Mouse (Mus musculus): ENCODE data around the gene Tmem121b. TPM values are rescaled to one million over a fixed set of nuclear protein-coding genes. Genes with fewer than 3 reads are reported as not detected.

Gene Tmem121b
- polyA plus RNA-seq, 1 experiment from 2014 or later = 0.04 TPM

GRCm38 (mm10) chr6:120466609-120467329, 26.8 kb downstream of the Tmem121b start:
- H3K9ac ChIP-seq (ENCODE audit: low read depth, low read length) = no peak overlapping the region
- peaks cover 11% of the 10 kb centered on the region; the same call in 1 of the 2 replicates for H3K4me1 ChIP-seq (ENCODE audit: control insufficient read depth, insufficient read depth, low read length)
- 67% methylated on average over 10 of the region's 10 CpGs for WGBS
- no peak overlapping the region for H3K4me2 ChIP-seq (ENCODE audit: low read depth, low read length)
- H3K9me3 ChIP-seq (ENCODE audit: control insufficient read depth, low read length) = no peaks in the 10 kb centered on the region
- H3K27ac ChIP-seq (replicated peaks; ENCODE audit: low read depth, low read length) = no peak overlapping the region
- no peaks in the 10 kb centered on the region for H3K36me3 ChIP-seq (ENCODE audit: control insufficient read depth, insufficient read depth, low read length)
- no peak for DNase-seq (ENCODE audit: low spot score)
- no peak overlapping the region for H3K4me3 ChIP-seq (ENCODE audit: low read depth, low read length)
- peaks cover 30% of the 10 kb centered on the region for H3K27me3 ChIP-seq (replicated peaks; ENCODE audit: control insufficient read depth, insufficient read depth, low read length)
- no peak for ATAC-seq (ENCODE audit: low read depth)

DNA sequence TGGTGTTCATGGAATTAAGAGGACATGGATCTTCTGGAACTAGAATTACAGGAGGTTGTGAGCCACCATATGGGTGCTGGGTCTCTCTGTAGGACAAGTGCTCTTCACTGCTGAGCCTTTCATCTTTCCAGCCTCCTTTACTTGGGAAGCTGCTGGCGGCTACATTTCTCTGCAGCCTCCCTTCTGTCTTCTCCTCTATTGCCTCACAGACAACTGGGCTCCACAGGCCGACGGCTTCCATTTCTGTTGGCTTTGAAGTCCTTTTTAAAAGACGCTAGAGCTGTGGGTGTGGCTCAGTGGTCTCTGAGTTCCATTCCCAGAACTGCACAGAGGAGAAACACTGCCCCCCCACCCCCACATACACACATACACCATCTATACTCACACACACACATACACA, 28.2 kb downstream of the Tmem121b start:
- H3K4me2 ChIP-seq (ENCODE audit: low read depth, low read length) = no peak overlapping the region
- no peaks in the 10 kb centered on the region for H3K36me3 ChIP-seq (ENCODE audit: control insufficient read depth, insufficient read depth, low read length)
- H3K27ac ChIP-seq (replicated peaks; ENCODE audit: low read depth, low read length) = no peak overlapping the region
- 59% methylated on average over 4 of the region's 4 CpGs for WGBS
- peaks cover 38% of the 10 kb centered on the region for H3K27me3 ChIP-seq (replicated peaks; ENCODE audit: control insufficient read depth, insufficient read depth, low read length)
- no peak for ATAC-seq (ENCODE audit: low read depth)
- DNase-seq (ENCODE audit: low spot score) = no peak
- no peaks in the 10 kb centered on the region for H3K9me3 ChIP-seq (ENCODE audit: control insufficient read depth, low read length)
- peaks cover 8% of the 10 kb centered on the region; the same call in 1 of the 2 replicates for H3K4me1 ChIP-seq (ENCODE audit: control insufficient read depth, insufficient read depth, low read length)
- no peak overlapping the region for H3K9ac ChIP-seq (ENCODE audit: low read depth, low read length)
- H3K4me3 ChIP-seq (ENCODE audit: low read depth, low read length) = no peak overlapping the region

GRCm38 (mm10) chr6:120464406-120464939, 29.1 kb downstream of the Tmem121b start:
- DNase-seq (ENCODE audit: low spot score) (no peak), ATAC-seq (ENCODE audit: low read depth) (no peak)
- Histone ChIP-seq H3K36me3 (ENCODE audit: control insufficient read depth, insufficient read depth, low read length) (no peaks in the 10 kb centered on the region), H3K9me3 (ENCODE audit: control insufficient read depth, low read length) (no peaks in the 10 kb centered on the region), H3K27me3 (replicated peaks; ENCODE audit: control insufficient read depth, insufficient read depth, low read length) (peaks cover 38% of the 10 kb centered on the region), H3K9ac (ENCODE audit: low read depth, low read length) (no peak overlapping the region), H3K27ac (replicated peaks; ENCODE audit: low read depth, low read length) (no peak overlapping the region), H3K4me1 (ENCODE audit: control insufficient read depth, insufficient read depth, low read length) (peaks cover 8% of the 10 kb centered on the region; the same call in 1 of the 2 replicates), H3K4me2 (ENCODE audit: low read depth, low read length) (peak overlapping the region; percentile 76), H3K4me3 (ENCODE audit: low read depth, low read length) (peak overlapping the region; percentile 68)
- 38% methylated on average over 9 of the region's 9 CpGs for WGBS

GRCm38 (mm10) chr6:120463884-120464283, 29.7 kb downstream of the Tmem121b start:
- H3K27ac ChIP-seq (replicated peaks; ENCODE audit: low read depth, low read length) = no peak overlapping the region
- H3K9ac ChIP-seq (ENCODE audit: low read depth, low read length) = peak overlapping the region; percentile 67
- ATAC-seq (ENCODE audit: low read depth) = 0 out of 2 replicates have a peak, but pooled peaks have one; percentile 19
- no peaks in the 10 kb centered on the region for H3K36me3 ChIP-seq (ENCODE audit: control insufficient read depth, insufficient read depth, low read length)
- DNase-seq (ENCODE audit: low spot score) = peak; percentile 80
- WGBS = 3% methylated on average over 11 of the region's 11 CpGs
- H3K27me3 ChIP-seq (replicated peaks; ENCODE audit: control insufficient read depth, insufficient read depth, low read length) = peaks cover 38% of the 10 kb centered on the region
- peak overlapping the region; percentile 68 for H3K4me3 ChIP-seq (ENCODE audit: low read depth, low read length)
- peaks cover 8% of the 10 kb centered on the region; the same call in 1 of the 2 replicates for H3K4me1 ChIP-seq (ENCODE audit: control insufficient read depth, insufficient read depth, low read length)
- no peaks in the 10 kb centered on the region for H3K9me3 ChIP-seq (ENCODE audit: control insufficient read depth, low read length)
- peak overlapping the region; percentile 76 for H3K4me2 ChIP-seq (ENCODE audit: low read depth, low read length)

DNA sequence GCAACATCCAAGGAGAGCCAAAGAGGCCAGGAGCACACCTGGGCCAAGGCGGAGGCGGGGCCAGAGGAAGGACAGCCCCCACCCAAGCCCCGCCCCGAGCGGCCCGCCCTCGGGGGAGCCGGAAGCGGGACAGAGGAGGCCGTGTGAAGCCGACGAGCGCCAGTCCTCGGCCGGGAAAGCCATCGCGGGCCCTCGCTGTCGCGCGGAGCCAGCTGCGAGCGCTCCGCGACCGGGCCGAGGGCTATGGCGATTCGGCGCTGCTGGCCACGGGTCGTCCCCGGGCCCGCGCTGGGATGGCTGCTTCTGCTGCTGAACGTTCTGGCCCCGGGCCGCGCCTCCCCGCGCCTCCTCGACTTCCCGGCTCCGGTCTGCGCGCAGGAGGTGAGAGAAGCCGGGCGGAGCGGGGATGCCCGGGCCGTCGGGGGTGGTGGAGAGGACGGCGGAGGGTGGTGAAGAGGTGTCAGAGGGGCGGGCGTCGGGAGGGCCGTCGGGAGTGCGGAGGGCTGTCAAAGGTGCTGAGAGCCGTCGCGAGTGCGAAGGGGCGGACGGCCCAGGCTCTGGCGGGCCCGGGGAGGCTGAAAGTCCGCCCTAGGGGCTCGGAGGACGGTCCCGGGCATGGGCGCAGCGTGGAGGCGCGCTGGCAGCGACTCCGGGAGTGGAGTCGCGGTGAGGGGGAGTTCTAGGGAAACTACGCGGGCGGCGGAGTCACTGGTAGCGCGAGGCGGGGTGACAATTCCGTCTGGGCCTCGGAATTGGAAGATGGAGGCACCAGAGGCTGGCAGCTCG, 30.3 kb downstream of the Tmem121b start, which contains the start of gene Il17ra:
Gene Il17ra, plus strand, starts transcription at position 162 of the 786 bp plus-strand sequence.
- peaks cover 38% of the 10 kb centered on the region for H3K27me3 ChIP-seq (replicated peaks; ENCODE audit: control insufficient read depth, insufficient read depth, low read length)
- peak within 1 kb of the TSS; percentile 67 for H3K9ac ChIP-seq (ENCODE audit: low read depth, low read length)
- peak; percentile 72 for DNase-seq (ENCODE audit: low spot score)
- peak; percentile 92 for ATAC-seq (ENCODE audit: low read depth)
- 2% methylated on average over 29 of the region's 90 CpGs for WGBS
- H3K4me2 ChIP-seq (ENCODE audit: low read depth, low read length) = peak within 1 kb of the TSS; percentile 76
- no peaks in the 10 kb centered on the region for H3K9me3 ChIP-seq (ENCODE audit: control insufficient read depth, low read length)
- H3K36me3 ChIP-seq (ENCODE audit: control insufficient read depth, insufficient read depth, low read length) = no peaks in the 10 kb centered on the region
- H3K27ac ChIP-seq (replicated peaks; ENCODE audit: low read depth, low read length) = no peak within 1 kb of the TSS
- peak within 1 kb of the TSS; percentile 68 for H3K4me3 ChIP-seq (ENCODE audit: low read depth, low read length)
- H3K4me1 ChIP-seq (ENCODE audit: control insufficient read depth, insufficient read depth, low read length) = peaks cover 8% of the 10 kb centered on the region; the same call in 1 of the 2 replicates

GRCm38 (mm10) chr6:120462251-120462650, 31.4 kb downstream of the Tmem121b start:
- H3K36me3 ChIP-seq (ENCODE audit: control insufficient read depth, insufficient read depth, low read length) = no peaks in the 10 kb centered on the region
- H3K9me3 ChIP-seq (ENCODE audit: control insufficient read depth, low read length) = no peaks in the 10 kb centered on the region
- ATAC-seq (ENCODE audit: low read depth) (no peak), DNase-seq (ENCODE audit: low spot score) (no peak)
- H3K4me3 ChIP-seq (ENCODE audit: low read depth, low read length) = no peak overlapping the region
- peaks cover 8% of the 10 kb centered on the region; the same call in 1 of the 2 replicates for H3K4me1 ChIP-seq (ENCODE audit: control insufficient read depth, insufficient read depth, low read length)
- H3K9ac ChIP-seq (ENCODE audit: low read depth, low read length) = no peak overlapping the region
- 46% methylated on average over 6 of the region's 6 CpGs for WGBS
- no peak overlapping the region for H3K4me2 ChIP-seq (ENCODE audit: low read depth, low read length)
- H3K27ac ChIP-seq (replicated peaks; ENCODE audit: low read depth, low read length) = no peak overlapping the region
- H3K27me3 ChIP-seq (replicated peaks; ENCODE audit: control insufficient read depth, insufficient read depth, low read length) = peaks cover 38% of the 10 kb centered on the region

GRCm38 (mm10) chr6:120461217-120461616, 32.4 kb downstream of the Tmem121b start:
- H3K9ac ChIP-seq (ENCODE audit: low read depth, low read length) = no peak overlapping the region
- peaks cover 38% of the 10 kb centered on the region for H3K27me3 ChIP-seq (replicated peaks; ENCODE audit: control insufficient read depth, insufficient read depth, low read length)
- H3K9me3 ChIP-seq (ENCODE audit: control insufficient read depth, low read length) = no peaks in the 10 kb centered on the region
- no peak overlapping the region for H3K4me2 ChIP-seq (ENCODE audit: low read depth, low read length)
- no peaks in the 10 kb centered on the region for H3K36me3 ChIP-seq (ENCODE audit: control insufficient read depth, insufficient read depth, low read length)
- no peak overlapping the region for H3K27ac ChIP-seq (replicated peaks; ENCODE audit: low read depth, low read length)
- H3K4me1 ChIP-seq (ENCODE audit: control insufficient read depth, insufficient read depth, low read length) = peaks cover 8% of the 10 kb centered on the region; the same call in 1 of the 2 replicates
- WGBS = 67% methylated on average over 15 of the region's 15 CpGs
- no peak for ATAC-seq (ENCODE audit: low read depth)
- no peak for DNase-seq (ENCODE audit: low spot score)
- H3K4me3 ChIP-seq (ENCODE audit: low read depth, low read length) = no peak overlapping the region

- Histone ChIP-seq H3K27me3 (replicated peaks; ENCODE audit: control insufficient read depth, insufficient read depth, low read length) (peaks cover 18% of the 10 kb centered on the region), H3K4me3 (ENCODE audit: low read depth, low read length) (no peak overlapping the region), H3K9ac (ENCODE audit: low read depth, low read length) (no peak overlapping the region), H3K4me2 (ENCODE audit: low read depth, low read length) (no peak overlapping the region), H3K36me3 (ENCODE audit: control insufficient read depth, insufficient read depth, low read length) (no peaks in the 10 kb centered on the region), H3K9me3 (ENCODE audit: control insufficient read depth, low read length) (no peaks in the 10 kb centered on the region), H3K4me1 (ENCODE audit: control insufficient read depth, insufficient read depth, low read length) (no peaks in the 10 kb centered on the region), H3K27ac (replicated peaks; ENCODE audit: low read depth, low read length) (no peak overlapping the region)
- DNase-seq (ENCODE audit: low spot score) (no peak), ATAC-seq (ENCODE audit: low read depth) (no peak)
- WGBS = 91% methylated on average over 5 of the region's 5 CpGs
These were observed 35.9 kb downstream of the Tmem121b start for GRCm38 (mm10) chr6:120457751-120458150.
